Mouse (Mus musculus) embryo, embryonic 10 days (tissue): ENCODE measurements at regions not wholly inside any gene's neighbourhood (a gene's known extent, or its start where the extent isn't known, plus 50 kb on each side); places are given as distances from the start of the nearest gene placed in this dataset.

ENCODE experiments used
- DNase-seq: peaks from one replicate; pipeline ENCODE4 v3.0.0-alpha.2; 2015; ENCODE audit warnings: low spot score

- no peak for DNase-seq
These were observed 1098.7 kb downstream of the Pcdh18 start for GRCm38 (mm10) chr3:48658386-48658785.

- no peak for DNase-seq
These were observed 1102.0 kb downstream of the Pcdh18 start for GRCm38 (mm10) chr3:48655084-48655483.

GRCm38 (mm10) chr3:48631889-48632483 lies 1125.1 kb downstream of the Pcdh18 start:
- no peak for DNase-seq

GRCm38 (mm10) chr3:48608933-48609332 lies 1148.2 kb downstream of the Pcdh18 start:
- no peak for DNase-seq

GRCm38 (mm10) chr3:48604840-48605239 lies 1152.3 kb downstream of the Pcdh18 start:
- no peak for DNase-seq

GRCm38 (mm10) chr3:48587341-48587740 lies 1169.8 kb downstream of the Pcdh18 start:
- no peak for DNase-seq

- DNase-seq = peak; percentile 7
These were observed 1171.0 kb downstream of the Pcdh18 start for GRCm38 (mm10) chr3:48586145-48586544.

- no peak for DNase-seq
These were observed 1172.8 kb downstream of the Pcdh18 start for GRCm38 (mm10) chr3:48584340-48584739.

- no peak for DNase-seq
These were observed 1174.6 kb downstream of the Pcdh18 start for GRCm38 (mm10) chr3:48582521-48582920.

GRCm38 (mm10) chr3:48579971-48580370 lies 1177.2 kb downstream of the Pcdh18 start:
- DNase-seq = no peak

- DNase-seq = no peak
These were observed 1177.9 kb downstream of the Pcdh18 start for GRCm38 (mm10) chr3:48579229-48579628.

GRCm38 (mm10) chr3:48546669-48547068 lies 1210.5 kb downstream of the Pcdh18 start:
- no peak for DNase-seq

GRCm38 (mm10) chr3:48515009-48515408 lies 1242.1 kb downstream of the Pcdh18 start:
- peak; percentile 45 for DNase-seq

GRCm38 (mm10) chr3:48503996-48504395 lies 1253.1 kb downstream of the Pcdh18 start:
- no peak for DNase-seq

GRCm38 (mm10) chr3:48464679-48465078 lies 1292.4 kb downstream of the Pcdh18 start:
- DNase-seq = no peak

- no peak for DNase-seq
These were observed 1315.2 kb downstream of the Pcdh18 start for GRCm38 (mm10) chr3:48441938-48442337.

GRCm38 (mm10) chr3:48429406-48430033 lies 1327.6 kb downstream of the Pcdh18 start:
- no peak for DNase-seq

- no peak for DNase-seq
These were observed 1367.3 kb downstream of the Pcdh18 start for GRCm38 (mm10) chr3:48389862-48390261.
